Mouse (Mus musculus) G1E (cell line): ENCODE measurements at regions not wholly inside any gene's neighbourhood (a gene's known extent, or its start where the extent isn't known, plus 50 kb on each side); places are given as distances from the start of the nearest gene placed in this dataset.

Experiments used
- CTCF ChIP-seq: IDR thresholded peaks from 2 replicates; pipeline ENCODE4 v1.5.1; 2012; ENCODE audit warnings: low read depth, low read length, inconsistent platforms, mixed read lengths
- TAL1 ChIP-seq: conservative IDR thresholded peaks from 2 replicates; pipeline ENCODE4 v1.6.1; 2012; ENCODE audit warnings: low read depth, low read length, inconsistent platforms, mixed read lengths

- TF ChIP-seq CTCF (no peak), TAL1 (no peak)
Observed at GRCm38 (mm10) chr3:21761909-21762308, 314.5 kb upstream of the Tbl1xr1 start.
